Mouse (Mus musculus): ENCODE measurements around the gene Nxnl2. TPM values are rescaled to one million over a fixed set of nuclear protein-coding genes. Genes with fewer than 3 reads are reported as not detected.

Gene Nxnl2
- 0.91 and 1.1 TPM in 2 replicates for polyA plus RNA-seq (2014; fragmentation: Nextera tagmentation; extraction: Ambion mirVana)

GRCm38 (mm10) chr13:51170691-51171680 is at the start of gene Nxnl2:
TSS of gene Nxnl2 (plus strand) at chr13:51171022.
- WGBS = 1% methylated on average over 55 of the region's 64 CpGs
- Histone ChIP-seq H3K9ac (ENCODE audit: low read length) (peak within 1 kb of the TSS; percentile 51), H3K4me2 (ENCODE audit: low read length) (peak within 1 kb of the TSS; percentile 96), H3K27me3 (replicated peaks; ENCODE audit: control insufficient read depth, insufficient read depth, low read length) (peaks cover 4% of the 10 kb centered on the region; the same call in 1 of the 2 replicates), H3K36me3 (ENCODE audit: control insufficient read depth, insufficient read depth, low read length) (no peaks in the 10 kb centered on the region), H3K27ac (ENCODE audit: low read depth, low read length) (no peak within 1 kb of the TSS), H3K4me1 (ENCODE audit: control insufficient read depth, insufficient read depth, low read length) (peaks cover 11% of the 10 kb centered on the region), H3K9me3 (replicated peaks; ENCODE audit: control insufficient read depth, low read length) (no peaks in the 10 kb centered on the region), H3K4me3 (ENCODE audit: low read depth, low read length) (peak within 1 kb of the TSS; percentile 44)
- peak; percentile 71 for ATAC-seq
- DNase-seq (ENCODE audit: low spot score) = peak; percentile 54

- no peaks in the 10 kb centered on the region for H3K27me3 ChIP-seq (replicated peaks; ENCODE audit: control insufficient read depth, insufficient read depth, low read length)
- peaks cover 15% of the 10 kb centered on the region for H3K4me1 ChIP-seq (ENCODE audit: control insufficient read depth, insufficient read depth, low read length)
- H3K27ac ChIP-seq (ENCODE audit: low read depth, low read length) = no peak overlapping the region
- WGBS = 47% methylated on average over 1 of the region's 1 CpGs
- ATAC-seq = no peak
- no peak overlapping the region for H3K4me3 ChIP-seq (ENCODE audit: low read depth, low read length)
- H3K9ac ChIP-seq (ENCODE audit: low read length) = no peak overlapping the region
- no peaks in the 10 kb centered on the region for H3K9me3 ChIP-seq (replicated peaks; ENCODE audit: control insufficient read depth, low read length)
- no peak for DNase-seq (ENCODE audit: low spot score)
- peaks cover 12% of the 10 kb centered on the region for H3K36me3 ChIP-seq (ENCODE audit: control insufficient read depth, insufficient read depth, low read length)
- no peak overlapping the region for H3K4me2 ChIP-seq (ENCODE audit: low read length)
Observed at GRCm38 (mm10) chr13:51121966-51122365, 48.9 kb upstream of the Nxnl2 start.

- Histone ChIP-seq H3K36me3 (ENCODE audit: control insufficient read depth, insufficient read depth, low read length) (peaks cover 14% of the 10 kb centered on the region), H3K4me1 (ENCODE audit: control insufficient read depth, insufficient read depth, low read length) (peaks cover 15% of the 10 kb centered on the region), H3K4me3 (ENCODE audit: low read depth, low read length) (no peak overlapping the region), H3K9ac (ENCODE audit: low read length) (no peak overlapping the region), H3K27me3 (replicated peaks; ENCODE audit: control insufficient read depth, insufficient read depth, low read length) (no peaks in the 10 kb centered on the region), H3K9me3 (replicated peaks; ENCODE audit: control insufficient read depth, low read length) (no peaks in the 10 kb centered on the region), H3K4me2 (ENCODE audit: low read length) (no peak overlapping the region), H3K27ac (ENCODE audit: low read depth, low read length) (no peak overlapping the region)
- ATAC-seq = no peak
- DNase-seq (ENCODE audit: low spot score) = no peak
- 87% methylated on average over 8 of the region's 8 CpGs for WGBS
Observed at GRCm38 (mm10) chr13:51122771-51123170, 48.1 kb upstream of the Nxnl2 start.

- DNase-seq (ENCODE audit: low spot score) = no peak
- WGBS = 83% methylated on average over 8 of the region's 8 CpGs
- no peaks in the 10 kb centered on the region for H3K27me3 ChIP-seq (replicated peaks; ENCODE audit: control insufficient read depth, insufficient read depth, low read length)
Observed at GRCm38 (mm10) chr13:51125357-51125756, 45.5 kb upstream of the Nxnl2 start.

GRCm38 (mm10) chr13:51127906-51128305 is 42.9 kb upstream of the Nxnl2 start:
- Histone ChIP-seq H3K27me3 (replicated peaks; ENCODE audit: control insufficient read depth, insufficient read depth, low read length) (no peaks in the 10 kb centered on the region), H3K27ac (ENCODE audit: low read depth, low read length) (no peak overlapping the region), H3K4me3 (ENCODE audit: low read depth, low read length) (no peak overlapping the region), H3K9ac (ENCODE audit: low read length) (no peak overlapping the region), H3K4me2 (ENCODE audit: low read length) (no peak overlapping the region), H3K9me3 (replicated peaks; ENCODE audit: control insufficient read depth, low read length) (no peaks in the 10 kb centered on the region), H3K4me1 (ENCODE audit: control insufficient read depth, insufficient read depth, low read length) (no peaks in the 10 kb centered on the region), H3K36me3 (ENCODE audit: control insufficient read depth, insufficient read depth, low read length) (peaks cover 44% of the 10 kb centered on the region)
- DNase-seq (ENCODE audit: low spot score) = no peak
- WGBS = 93% methylated on average over 2 of the region's 2 CpGs
- ATAC-seq = no peak

More at GRCm38 (mm10) chr13:51125357-51125756, 45.5 kb upstream of the Nxnl2 start:
- ATAC-seq = no peak
- Histone ChIP-seq H3K4me1 (ENCODE audit: control insufficient read depth, insufficient read depth, low read length) (peaks cover 7% of the 10 kb centered on the region), H3K36me3 (ENCODE audit: control insufficient read depth, insufficient read depth, low read length) (peaks cover 31% of the 10 kb centered on the region), H3K9ac (ENCODE audit: low read length) (no peak overlapping the region), H3K27ac (ENCODE audit: low read depth, low read length) (no peak overlapping the region), H3K4me3 (ENCODE audit: low read depth, low read length) (no peak overlapping the region), H3K9me3 (replicated peaks; ENCODE audit: control insufficient read depth, low read length) (no peaks in the 10 kb centered on the region), H3K4me2 (ENCODE audit: low read length) (no peak overlapping the region)

- H3K36me3 ChIP-seq (ENCODE audit: control insufficient read depth, insufficient read depth, low read length) = peaks cover 43% of the 10 kb centered on the region
Observed at GRCm38 (mm10) chr13:51128417-51128816, 42.4 kb upstream of the Nxnl2 start.

GRCm38 (mm10) chr13:51131179-51131578 is 39.6 kb upstream of the Nxnl2 start:
- Histone ChIP-seq H3K9me3 (replicated peaks; ENCODE audit: control insufficient read depth, low read length) (no peaks in the 10 kb centered on the region), H3K4me3 (ENCODE audit: low read depth, low read length) (no peak overlapping the region), H3K4me1 (ENCODE audit: control insufficient read depth, insufficient read depth, low read length) (no peaks in the 10 kb centered on the region), H3K4me2 (ENCODE audit: low read length) (no peak overlapping the region), H3K36me3 (ENCODE audit: control insufficient read depth, insufficient read depth, low read length) (peaks cover 49% of the 10 kb centered on the region), H3K9ac (ENCODE audit: low read length) (no peak overlapping the region), H3K27ac (ENCODE audit: low read depth, low read length) (no peak overlapping the region), H3K27me3 (replicated peaks; ENCODE audit: control insufficient read depth, insufficient read depth, low read length) (no peaks in the 10 kb centered on the region)
- 84% methylated on average over 10 of the region's 10 CpGs for whole genome bisulfite sequencing
- DNase-seq (ENCODE audit: low spot score) (no peak), ATAC-seq (no peak)

More at GRCm38 (mm10) chr13:51128417-51128816, 42.4 kb upstream of the Nxnl2 start:
- Histone ChIP-seq H3K27ac (ENCODE audit: low read depth, low read length) (no peak overlapping the region), H3K27me3 (replicated peaks; ENCODE audit: control insufficient read depth, insufficient read depth, low read length) (no peaks in the 10 kb centered on the region), H3K4me3 (ENCODE audit: low read depth, low read length) (no peak overlapping the region), H3K4me2 (ENCODE audit: low read length) (no peak overlapping the region), H3K4me1 (ENCODE audit: control insufficient read depth, insufficient read depth, low read length) (no peaks in the 10 kb centered on the region), H3K9me3 (replicated peaks; ENCODE audit: control insufficient read depth, low read length) (no peaks in the 10 kb centered on the region), H3K9ac (ENCODE audit: low read length) (no peak overlapping the region)
- ATAC-seq (no peak), DNase-seq (ENCODE audit: low spot score) (no peak)
- 95% methylated on average over 7 of the region's 7 CpGs for WGBS

GRCm38 (mm10) chr13:51136315-51136714 is 34.5 kb upstream of the Nxnl2 start:
- DNase-seq (ENCODE audit: low spot score) (no peak), ATAC-seq (no peak)
- 90% methylated on average over 4 of the region's 4 CpGs for WGBS
- peaks cover 48% of the 10 kb centered on the region for H3K36me3 ChIP-seq (ENCODE audit: control insufficient read depth, insufficient read depth, low read length)
- no peak overlapping the region for H3K4me2 ChIP-seq (ENCODE audit: low read length)
- no peaks in the 10 kb centered on the region for H3K4me1 ChIP-seq (ENCODE audit: control insufficient read depth, insufficient read depth, low read length)
- H3K9ac ChIP-seq (ENCODE audit: low read length) = no peak overlapping the region
- no peak overlapping the region for H3K4me3 ChIP-seq (ENCODE audit: low read depth, low read length)
- H3K9me3 ChIP-seq (replicated peaks; ENCODE audit: control insufficient read depth, low read length) = no peaks in the 10 kb centered on the region
- no peak overlapping the region for H3K27ac ChIP-seq (ENCODE audit: low read depth, low read length)
- no peaks in the 10 kb centered on the region for H3K27me3 ChIP-seq (replicated peaks; ENCODE audit: control insufficient read depth, insufficient read depth, low read length)

Data from forebrain, embryonic 14.5 days (tissue).